Mouse (Mus musculus) kidney, postnatal 0 days (tissue): ENCODE measurements around the gene Guca2b. TPM values are rescaled to one million over a fixed set of nuclear protein-coding genes. Genes with fewer than 3 reads are reported as not detected.

Source experiments
- ATAC-seq: fragments of 200-750 bp; cut with Nextera tagmentation; replicated peaks from 2 replicates; pipeline ENCODE4 v1.8.0; 2017; ENCODE audit warnings: low read depth, moderate number of reproducible peaks, moderate TSS enrichment, moderate library complexity; ENCODE audit not compliant: low FRiP score
- DNase-seq: peaks from one replicate; pipeline ENCODE4 v3.0.0-alpha.2; 2016; ENCODE audit warnings: low spot score
- H3K27ac ChIP-seq: fragments of 300-500 bp; sonication (generic); 2 replicates; pipeline ENCODE4 v1.5.1; 2014; ENCODE audit warnings: mild to moderate bottlenecking
- H3K27me3 ChIP-seq: fragments of 300-500 bp; sonication (generic); 2 replicates; pipeline ENCODE4 v1.6.1; 2014; ENCODE audit warnings: low read length, mixed read lengths; ENCODE audit not compliant: insufficient read depth
- H3K36me3 ChIP-seq: fragments of 300-500 bp; sonication (generic); 2 replicates; pipeline ENCODE4 v1.6.1; 2014; ENCODE audit warnings: low read length, mixed read lengths; ENCODE audit not compliant: insufficient read depth
- H3K4me1 ChIP-seq: fragments of 300-500 bp; sonication (generic); replicated peaks from 2 replicates; pipeline ENCODE4 v1.6.1; 2014; ENCODE audit warnings: antibody characterized with exemption, low read length, mixed read lengths; ENCODE audit not compliant: insufficient read depth
- H3K4me2 ChIP-seq: fragments of 300-500 bp; sonication (generic); 2 replicates; pipeline ENCODE4 v1.6.1; 2014; ENCODE audit warnings: mild to moderate bottlenecking, low read length, moderate library complexity, mixed read lengths
- H3K4me3 ChIP-seq: fragments of 300-500 bp; sonication (generic); replicated peaks from 2 replicates; pipeline ENCODE4 v1.5.1; 2014; ENCODE audit warnings: low read depth, low read length
- H3K9ac ChIP-seq: fragments of 300-500 bp; sonication (generic); 2 replicates; pipeline ENCODE4 v1.6.1; 2014; ENCODE audit warnings: low read depth, low read length
- H3K9me3 ChIP-seq: fragments of 300-500 bp; sonication (generic); replicated peaks from 2 replicates; pipeline ENCODE4 v1.6.1; 2016; ENCODE audit warnings: low read length, inconsistent platforms, mixed read lengths
- CTCF ChIP-seq: IDR thresholded peaks from 2 replicates; pipeline ENCODE4 v1.5.1; 2016; ENCODE audit warnings: antibody characterized with exemption, low read depth, mild to moderate bottlenecking, moderate library complexity
- WGBS: fragments of 180-500 bp; shearing (Covaris S2); extraction: QIAGEN DNeasy Blood & Tissue Kit; methylation state at CpG from one replicate; pipeline ENCODE4 v1.1.7; 2014; 5-methylcytosine and 5-hydroxymethylcytosine counted together
- polyA plus RNA-seq: library from polyadenylated mRNA; unstranded; fragments of >200 nt; fragmentation: Nextera tagmentation; extraction: Ambion mirVana; gene quantifications from 2 replicates; pipeline ENCODE4 v1.2.1, GENCODE M21; 2015

The Guca2b gene
- polyA plus RNA-seq, 1 experiment from 2014 or later = 37.1 TPM

DNA sequence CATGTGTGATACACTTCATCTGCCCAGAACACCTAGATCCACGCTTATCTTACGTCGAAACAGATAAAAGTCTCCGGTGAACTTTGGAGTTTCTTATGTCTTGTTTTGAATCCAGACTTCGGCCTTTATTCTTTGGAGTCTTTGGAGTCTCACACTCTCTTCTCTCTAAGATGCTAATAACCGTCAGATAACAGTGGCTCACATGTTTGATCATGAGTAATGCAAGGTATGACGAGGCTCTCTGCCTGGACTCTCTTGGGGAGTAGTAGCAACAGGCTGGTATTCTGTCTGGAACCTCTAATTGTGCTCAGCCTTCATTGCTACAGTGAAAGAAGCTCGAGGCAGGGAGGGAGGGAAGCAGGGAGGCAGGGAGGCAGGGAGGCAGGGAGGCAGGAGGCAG, 1.3 kb upstream of the Guca2b start:
- 81% methylated on average over 8 of the region's 8 CpGs for WGBS
- ATAC-seq (no peak), DNase-seq (no peak)
- no peak overlapping the region for H3K4me3 ChIP-seq
- H3K9ac ChIP-seq = no peak overlapping the region
- H3K4me2 ChIP-seq = no peak overlapping the region
- no peaks in the 10 kb centered on the region for H3K4me1 ChIP-seq
- H3K27me3 ChIP-seq = no peaks in the 10 kb centered on the region
- no peak overlapping the region for H3K27ac ChIP-seq
- H3K9me3 ChIP-seq = no peaks in the 10 kb centered on the region
- no peak for TF ChIP-seq CTCF
- no peaks in the 10 kb centered on the region for H3K36me3 ChIP-seq

DNA sequence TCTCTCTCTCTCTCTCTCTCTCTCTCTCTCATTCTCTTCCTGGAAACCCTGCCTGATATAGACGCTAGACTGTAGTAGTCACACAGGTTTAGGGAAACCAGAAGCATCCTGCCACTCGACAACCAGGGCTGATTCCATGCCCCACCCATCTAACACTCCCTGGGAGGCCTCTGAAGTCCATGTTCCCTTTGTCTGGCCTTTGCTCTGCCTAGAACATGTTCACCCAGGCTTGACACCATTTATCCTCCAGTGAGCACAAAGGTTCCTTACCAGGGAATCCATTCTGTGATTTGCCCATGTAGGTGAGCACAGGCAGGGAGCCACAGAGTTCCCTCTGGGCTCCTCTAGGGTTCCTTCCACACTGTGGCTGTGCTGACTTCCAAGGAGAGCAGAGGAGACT, 508 bp downstream of the Guca2b start:
- no peaks in the 10 kb centered on the region for H3K36me3 ChIP-seq
- no peak overlapping the region for H3K9ac ChIP-seq
- no peaks in the 10 kb centered on the region; the same call in 1 of the 2 replicates for H3K9me3 ChIP-seq
- no peaks in the 10 kb centered on the region for H3K27me3 ChIP-seq
- no peak overlapping the region for H3K4me3 ChIP-seq
- WGBS = 36% methylated on average over 2 of the region's 2 CpGs
- no peaks in the 10 kb centered on the region for H3K4me1 ChIP-seq
- TF ChIP-seq CTCF = no peak
- no peak for DNase-seq
- H3K27ac ChIP-seq = no peak overlapping the region
- peak; percentile 85 for ATAC-seq
- no peak overlapping the region for H3K4me2 ChIP-seq

DNA sequence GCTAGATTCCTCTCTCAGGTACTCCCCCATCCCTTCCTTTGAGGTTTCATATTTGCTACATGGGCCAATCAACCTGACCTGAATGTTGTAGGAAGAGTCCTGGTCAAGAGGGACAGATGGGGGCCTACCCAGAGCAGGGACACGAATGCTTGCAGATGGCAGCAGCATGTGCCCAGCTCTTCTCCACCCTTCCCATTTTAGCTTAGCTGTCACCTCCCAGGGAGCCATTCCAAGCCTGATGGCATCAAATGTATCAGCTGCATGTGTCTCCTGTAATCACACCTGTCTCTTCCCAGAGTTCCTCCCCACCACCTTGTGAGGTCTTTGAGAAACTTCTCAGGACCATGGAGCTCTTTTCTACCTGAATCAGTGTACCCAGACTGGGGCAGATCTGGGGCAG, 1.7 kb downstream of the Guca2b start:
- Histone ChIP-seq H3K27ac (no peak overlapping the region), H3K27me3 (no peaks in the 10 kb centered on the region), H3K9ac (no peak overlapping the region), H3K4me3 (no peak overlapping the region), H3K36me3 (no peaks in the 10 kb centered on the region), H3K9me3 (no peaks in the 10 kb centered on the region; the same call in 1 of the 2 replicates), H3K4me2 (no peak overlapping the region), H3K4me1 (no peaks in the 10 kb centered on the region)
- ATAC-seq (no peak), DNase-seq (no peak)
- WGBS = 89% methylated on average over 1 of the region's 1 CpGs
- no peak for TF ChIP-seq CTCF

DNA sequence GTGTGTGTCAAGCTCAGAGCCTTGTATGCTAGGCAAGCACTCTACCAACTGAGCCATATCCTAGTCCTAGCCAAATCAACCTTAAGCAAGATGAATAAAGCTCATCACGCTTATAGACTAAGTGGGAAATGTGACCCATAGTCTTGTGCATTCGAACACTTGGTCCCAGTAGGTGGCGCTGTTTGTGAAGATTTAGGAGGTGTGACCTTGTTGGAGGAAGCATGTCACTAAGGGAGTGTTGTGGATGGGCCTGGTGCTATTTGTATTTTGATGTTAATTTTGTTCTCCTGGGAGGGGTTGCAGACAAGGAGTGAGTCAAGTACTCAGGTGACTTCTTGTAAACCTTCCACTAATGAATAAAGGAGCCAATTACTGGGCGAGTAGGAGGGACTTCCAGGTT, 16.1 kb downstream of the Guca2b start:
- ATAC-seq (no peak), DNase-seq (no peak)
- Histone ChIP-seq H3K4me1 (no peaks in the 10 kb centered on the region), H3K27ac (no peak overlapping the region), H3K36me3 (no peaks in the 10 kb centered on the region), H3K4me3 (no peak overlapping the region), H3K4me2 (no peak overlapping the region), H3K9me3 (no peaks in the 10 kb centered on the region), H3K9ac (no peak overlapping the region), H3K27me3 (no peaks in the 10 kb centered on the region)
- TF ChIP-seq CTCF = no peak; the same call in 1 of the 2 replicates
- 87% methylated on average over 4 of the region's 4 CpGs for WGBS

DNA sequence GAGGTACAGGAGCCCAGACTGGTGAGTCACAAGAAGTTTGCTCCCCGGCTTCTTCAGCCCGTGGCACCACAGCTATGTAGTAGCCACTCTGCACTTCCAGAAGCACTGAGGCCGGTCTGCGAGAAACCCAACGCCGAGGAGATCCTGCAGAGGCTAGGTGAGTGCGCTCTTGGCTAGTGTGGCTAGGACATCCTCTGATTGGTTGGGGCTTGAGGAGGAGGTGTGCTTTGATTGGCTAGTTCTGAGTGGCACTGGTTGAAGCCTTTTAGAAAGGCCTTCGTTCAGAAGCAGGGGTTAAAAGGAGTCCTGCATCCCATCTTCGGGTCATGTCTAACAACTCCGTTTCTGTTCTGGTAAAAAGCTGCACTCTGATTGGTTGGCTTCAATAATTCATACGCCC, 20.1 kb downstream of the Guca2b start:
- DNase-seq (no peak), ATAC-seq (no peak)
- H3K9me3 ChIP-seq = no peaks in the 10 kb centered on the region
- no peaks in the 10 kb centered on the region for H3K27me3 ChIP-seq
- H3K9ac ChIP-seq = no peak overlapping the region
- no peak for TF ChIP-seq CTCF
- WGBS = 58% methylated on average over 11 of the region's 11 CpGs
- 0 out of 2 replicates have a peak, but pooled peaks cover 6% of the 10 kb centered on the region for H3K4me1 ChIP-seq
- H3K4me3 ChIP-seq = no peak overlapping the region
- H3K27ac ChIP-seq = no peak overlapping the region
- no peaks in the 10 kb centered on the region for H3K36me3 ChIP-seq
- no peak overlapping the region for H3K4me2 ChIP-seq

DNA sequence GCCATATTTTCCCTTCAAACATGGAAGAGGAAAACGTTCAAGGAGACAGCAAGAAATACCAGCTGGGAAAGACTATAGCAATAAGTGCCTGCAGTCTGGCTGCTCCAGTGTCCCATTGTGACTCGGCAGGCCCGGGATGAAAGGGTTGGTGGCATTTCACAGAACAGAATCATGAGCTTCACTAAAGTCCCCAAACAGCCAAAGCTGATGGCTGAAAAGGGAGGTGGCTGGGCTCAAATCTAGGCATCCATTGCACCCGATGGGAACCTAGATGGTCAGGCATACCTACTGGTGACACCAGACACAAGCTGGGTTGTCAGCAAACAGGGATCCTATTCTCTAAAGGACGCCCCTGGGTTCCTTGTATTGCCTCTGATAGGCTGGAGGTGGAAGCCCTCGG, 20.8 kb downstream of the Guca2b start:
- no peaks in the 10 kb centered on the region for H3K9me3 ChIP-seq
- H3K4me3 ChIP-seq = no peak overlapping the region
- no peaks in the 10 kb centered on the region for H3K27me3 ChIP-seq
- H3K4me1 ChIP-seq = 0 out of 2 replicates have a peak, but pooled peaks cover 6% of the 10 kb centered on the region
- H3K4me2 ChIP-seq = no peak overlapping the region
- TF ChIP-seq CTCF = no peak
- no peak overlapping the region for H3K9ac ChIP-seq
- no peak for ATAC-seq
- H3K27ac ChIP-seq = no peak overlapping the region
- H3K36me3 ChIP-seq = no peaks in the 10 kb centered on the region
- WGBS = 87% methylated on average over 6 of the region's 6 CpGs
- DNase-seq = no peak

DNA sequence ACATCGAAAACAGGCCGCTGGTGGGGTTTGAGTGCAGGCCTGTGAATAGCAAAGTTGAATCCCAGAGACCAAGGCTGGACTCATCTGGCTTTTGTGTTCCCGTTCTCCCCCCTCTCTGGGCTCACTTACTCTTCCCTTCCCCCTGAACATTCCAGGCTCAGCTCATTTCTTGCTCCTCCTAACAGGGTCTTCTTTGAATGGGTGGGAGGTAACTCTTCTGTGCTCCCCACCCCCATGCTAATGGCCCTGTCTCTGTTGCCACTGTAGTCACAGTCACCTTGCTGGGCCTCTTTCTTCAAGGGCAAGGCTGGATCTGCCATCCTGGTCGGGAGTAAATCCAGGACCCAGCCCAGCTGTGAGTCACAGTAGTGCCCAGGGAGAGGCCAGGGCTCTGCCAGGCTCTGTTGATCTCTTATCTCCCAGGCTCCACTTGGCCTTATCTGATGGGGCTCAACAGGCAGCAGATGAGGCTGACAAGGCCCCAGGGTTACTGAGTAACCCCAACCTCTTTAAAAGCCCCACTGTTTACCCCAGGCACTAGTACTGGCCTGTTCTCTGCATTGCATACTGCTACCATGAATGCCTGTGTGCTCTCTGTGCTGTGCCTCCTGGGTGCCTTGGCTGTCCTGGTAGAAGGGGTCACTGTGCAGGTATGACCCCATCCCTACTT, 21.4 kb downstream of the Guca2b start, which contains the start of gene Guca2a:
Gene Guca2a (plus strand): TSS at position 529 of the 670 bp plus-strand sequence.
- H3K4me1 ChIP-seq = 0 out of 2 replicates have a peak, but pooled peaks cover 6% of the 10 kb centered on the region
- no peak for TF ChIP-seq CTCF
- no peak within 1 kb of the TSS for H3K27ac ChIP-seq
- no peak within 1 kb of the TSS for H3K9ac ChIP-seq
- ATAC-seq = no peak; the same call in 1 of the 2 replicates
- DNase-seq = no peak
- H3K4me2 ChIP-seq = no peak within 1 kb of the TSS
- H3K27me3 ChIP-seq = no peaks in the 10 kb centered on the region
- H3K36me3 ChIP-seq = no peaks in the 10 kb centered on the region
- H3K4me3 ChIP-seq = no peak within 1 kb of the TSS
- H3K9me3 ChIP-seq = no peaks in the 10 kb centered on the region
- 66% methylated on average over 4 of the region's 4 CpGs for WGBS
